Mouse (Mus musculus) thymus, postnatal 25 days (tissue): ENCODE results near the gene Olfr1368.

Experiments
- DNase-seq: peaks from one replicate; pipeline ENCODE4 v3.0.0; 2022

Gene Olfr1368

GRCm38 (mm10) chr13:21145767-21146166 lies at the start of gene Olfr1368:
Gene Olfr1368, minus strand, starts transcription at chr13:21145867.
- DNase-seq: no peak

GRCm38 (mm10) chr13:21185521-21185920 lies 39.9 kb upstream of the Olfr1368 start:
- DNase-seq: no peak

GRCm38 (mm10) chr13:21183661-21184060 lies 38.0 kb upstream of the Olfr1368 start:
- DNase-seq: no peak

GRCm38 (mm10) chr13:21183066-21183465 lies 37.4 kb upstream of the Olfr1368 start:
- no peak for DNase-seq

- DNase-seq: no peak
Measured at GRCm38 (mm10) chr13:21181996-21182395, 36.3 kb upstream of the Olfr1368 start.

GRCm38 (mm10) chr13:21180551-21181530 lies 35.2 kb upstream of the Olfr1368 start:
- DNase-seq: peak; percentile 85

- DNase-seq: peak; percentile 91
Measured at GRCm38 (mm10) chr13:21179724-21180550, 34.3 kb upstream of the Olfr1368 start.

GRCm38 (mm10) chr13:21179367-21179723 lies 33.7 kb upstream of the Olfr1368 start, which contains the start of gene Trim27:
Gene Trim27, plus strand, starts transcription at chr13:21179445.
- no peak for DNase-seq

- DNase-seq: no peak
Measured at GRCm38 (mm10) chr13:21178364-21178763, 32.7 kb upstream of the Olfr1368 start.

GRCm38 (mm10) chr13:21177657-21178056 lies 32.0 kb upstream of the Olfr1368 start:
- DNase-seq: no peak

- DNase-seq: no peak
Measured at GRCm38 (mm10) chr13:21176733-21177132, 31.1 kb upstream of the Olfr1368 start.

- DNase-seq: no peak
Measured at GRCm38 (mm10) chr13:21173072-21173471, 27.4 kb upstream of the Olfr1368 start.

GRCm38 (mm10) chr13:21172241-21173027 lies 26.8 kb upstream of the Olfr1368 start:
- peak; percentile 70 for DNase-seq

- no peak for DNase-seq
Measured at GRCm38 (mm10) chr13:21171600-21172150, 26.0 kb upstream of the Olfr1368 start.

GRCm38 (mm10) chr13:21171156-21171530 lies 25.5 kb upstream of the Olfr1368 start:
- DNase-seq: no peak

- DNase-seq: no peak
Measured at GRCm38 (mm10) chr13:21170431-21171155, 24.9 kb upstream of the Olfr1368 start.

- peak; percentile 86 for DNase-seq
Measured at GRCm38 (mm10) chr13:21169657-21170430, 24.2 kb upstream of the Olfr1368 start.

GRCm38 (mm10) chr13:21169121-21169656 lies 23.5 kb upstream of the Olfr1368 start:
- no peak for DNase-seq

GRCm38 (mm10) chr13:21168371-21169011 lies 22.8 kb upstream of the Olfr1368 start:
- DNase-seq: peak; percentile 53

- peak; percentile 48 for DNase-seq
Measured at GRCm38 (mm10) chr13:21167910-21168300, 22.2 kb upstream of the Olfr1368 start.
